Mouse (Mus musculus): ENCODE data around the gene Renbp. TPM values are rescaled to one million over a fixed set of nuclear protein-coding genes. Genes with fewer than 3 reads are reported as not detected.

The Renbp gene
- 16.3 and 19.0 TPM in 2 replicates for polyA plus RNA-seq (2014; fragmentation: Nextera tagmentation; extraction: Ambion mirVana)

GRCm38 (mm10) chrX:73930402-73931062 is at the start of gene Renbp:
Gene Renbp, minus strand, starts transcription at chrX:73930850.
- H3K27ac ChIP-seq (ENCODE audit: low read depth, low read length), result no peak within 1 kb of the TSS
- H3K4me2 ChIP-seq (ENCODE audit: low read depth), result peak within 1 kb of the TSS; percentile 16; the same call in 1 of the 2 replicates
- no peaks in the 10 kb centered on the region for H3K27me3 ChIP-seq (ENCODE audit: control insufficient read depth, insufficient read depth, low read length)
- no peaks in the 10 kb centered on the region for H3K4me1 ChIP-seq (ENCODE audit: control insufficient read depth, insufficient read depth, low read length)
- 41% methylated on average over 17 of the region's 17 CpGs for WGBS
- H3K4me3 ChIP-seq (ENCODE audit: low read depth, low read length), result 0 out of 2 replicates have a peak within 1 kb of the TSS, but pooled peaks have one; percentile 6
- ATAC-seq (ENCODE audit: insufficient read depth, low FRiP score, low TSS enrichment), result 0 out of 2 replicates have a peak, but pooled peaks have one; percentile 9
- DNase-seq (ENCODE audit: low spot score), result peak; percentile 67
- no peak within 1 kb of the TSS for H3K9ac ChIP-seq (ENCODE audit: low read length)
- H3K9me3 ChIP-seq (ENCODE audit: control insufficient read depth, low read length), result no peaks in the 10 kb centered on the region
- no peaks in the 10 kb centered on the region for H3K36me3 ChIP-seq (ENCODE audit: control insufficient read depth, insufficient read depth, low read length)

DNA sequence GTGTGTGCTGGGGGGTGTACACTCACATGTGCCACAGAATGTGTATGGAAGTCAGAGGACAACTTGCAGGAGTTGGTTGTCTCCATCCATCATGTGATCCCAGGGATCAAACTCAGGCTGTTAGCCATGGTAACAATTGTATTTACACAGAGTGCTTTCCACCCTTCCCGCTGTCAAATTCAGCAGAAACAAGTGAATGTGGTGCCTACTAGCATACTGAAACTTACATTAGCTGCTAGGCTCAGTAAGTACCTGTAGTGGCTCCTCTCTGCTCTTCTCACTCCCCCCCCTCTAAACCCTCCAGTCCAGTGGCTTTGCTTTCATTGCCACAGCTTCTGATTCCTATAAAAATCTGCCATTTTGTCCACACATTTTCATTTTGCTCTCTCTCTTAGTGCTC is 47.1 kb upstream of the Renbp start:
- 82% methylated on average over 1 of the region's 1 CpGs for WGBS
- H3K27ac ChIP-seq (ENCODE audit: low read depth, low read length), result no peak overlapping the region
- DNase-seq (ENCODE audit: low spot score) (no peak), ATAC-seq (ENCODE audit: insufficient read depth, low FRiP score, low TSS enrichment) (no peak)
- H3K4me2 ChIP-seq (ENCODE audit: low read depth), result no peak overlapping the region
- H3K27me3 ChIP-seq (ENCODE audit: control insufficient read depth, insufficient read depth, low read length), result no peaks in the 10 kb centered on the region
- H3K36me3 ChIP-seq (ENCODE audit: control insufficient read depth, insufficient read depth, low read length), result no peaks in the 10 kb centered on the region
- H3K4me3 ChIP-seq (ENCODE audit: low read depth, low read length), result no peak overlapping the region
- no peak overlapping the region for H3K9ac ChIP-seq (ENCODE audit: low read length)
- H3K9me3 ChIP-seq (ENCODE audit: control insufficient read depth, low read length), result no peaks in the 10 kb centered on the region
- no peaks in the 10 kb centered on the region for H3K4me1 ChIP-seq (ENCODE audit: control insufficient read depth, insufficient read depth, low read length)

GRCm38 (mm10) chrX:73976283-73976682 is 45.6 kb upstream of the Renbp start:
- Histone ChIP-seq H3K4me2 (ENCODE audit: low read depth) (no peak overlapping the region), H3K4me3 (ENCODE audit: low read depth, low read length) (no peak overlapping the region), H3K9me3 (ENCODE audit: control insufficient read depth, low read length) (no peaks in the 10 kb centered on the region), H3K4me1 (ENCODE audit: control insufficient read depth, insufficient read depth, low read length) (no peaks in the 10 kb centered on the region), H3K36me3 (ENCODE audit: control insufficient read depth, insufficient read depth, low read length) (no peaks in the 10 kb centered on the region), H3K27ac (ENCODE audit: low read depth, low read length) (no peak overlapping the region), H3K9ac (ENCODE audit: low read length) (no peak overlapping the region), H3K27me3 (ENCODE audit: control insufficient read depth, insufficient read depth, low read length) (no peaks in the 10 kb centered on the region)
- ATAC-seq (ENCODE audit: insufficient read depth, low FRiP score, low TSS enrichment) (no peak), DNase-seq (ENCODE audit: low spot score) (no peak)
- WGBS, result 93% methylated on average over 2 of the region's 2 CpGs

DNA sequence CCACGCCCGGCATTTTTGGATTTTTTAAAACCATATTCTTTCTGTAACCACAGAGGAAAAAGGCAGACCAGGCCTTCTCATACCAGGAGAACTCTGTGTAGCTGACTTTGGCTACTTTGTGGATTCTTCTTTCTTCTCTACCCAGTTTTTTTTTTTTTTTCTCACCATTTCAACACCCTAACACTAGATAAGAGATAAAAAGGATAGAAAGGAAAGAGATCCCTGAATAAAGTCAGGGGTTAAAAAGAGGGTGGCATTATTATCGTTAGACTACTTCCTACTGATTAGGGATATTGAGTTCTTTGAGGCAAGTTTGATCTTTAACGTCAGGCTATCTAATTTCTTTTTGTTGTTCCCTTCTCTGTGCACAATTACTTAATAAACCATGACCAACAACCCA is 42.1 kb upstream of the Renbp start:
- H3K4me1 ChIP-seq (ENCODE audit: control insufficient read depth, insufficient read depth, low read length), result no peaks in the 10 kb centered on the region
- 87% methylated on average over 4 of the region's 4 CpGs for WGBS

GRCm38 (mm10) chrX:73970781-73971180 is 40.1 kb upstream of the Renbp start:
- ATAC-seq (ENCODE audit: insufficient read depth, low FRiP score, low TSS enrichment), result no peak
- H3K4me3 ChIP-seq (ENCODE audit: low read depth, low read length), result no peak overlapping the region
- H3K36me3 ChIP-seq (ENCODE audit: control insufficient read depth, insufficient read depth, low read length), result no peaks in the 10 kb centered on the region
- no peak for DNase-seq (ENCODE audit: low spot score)
- H3K27me3 ChIP-seq (ENCODE audit: control insufficient read depth, insufficient read depth, low read length), result no peaks in the 10 kb centered on the region
- H3K4me1 ChIP-seq (ENCODE audit: control insufficient read depth, insufficient read depth, low read length), result no peaks in the 10 kb centered on the region
- no peak overlapping the region for H3K4me2 ChIP-seq (ENCODE audit: low read depth)
- no peak overlapping the region for H3K9ac ChIP-seq (ENCODE audit: low read length)
- H3K27ac ChIP-seq (ENCODE audit: low read depth, low read length), result no peak overlapping the region
- H3K9me3 ChIP-seq (ENCODE audit: control insufficient read depth, low read length), result no peaks in the 10 kb centered on the region

More for the DNA sequence above, 42.1 kb upstream of the Renbp start:
- Histone ChIP-seq H3K9ac (ENCODE audit: low read length) (no peak overlapping the region), H3K4me2 (ENCODE audit: low read depth) (no peak overlapping the region), H3K27ac (ENCODE audit: low read depth, low read length) (no peak overlapping the region), H3K27me3 (ENCODE audit: control insufficient read depth, insufficient read depth, low read length) (no peaks in the 10 kb centered on the region), H3K4me3 (ENCODE audit: low read depth, low read length) (no peak overlapping the region), H3K36me3 (ENCODE audit: control insufficient read depth, insufficient read depth, low read length) (no peaks in the 10 kb centered on the region), H3K9me3 (ENCODE audit: control insufficient read depth, low read length) (no peaks in the 10 kb centered on the region)
- DNase-seq (ENCODE audit: low spot score), result no peak
- ATAC-seq (ENCODE audit: insufficient read depth, low FRiP score, low TSS enrichment), result no peak

GRCm38 (mm10) chrX:73969729-73970128 is 39.1 kb upstream of the Renbp start:
- H3K4me2 ChIP-seq (ENCODE audit: low read depth), result no peak overlapping the region
- 95% methylated on average over 2 of the region's 2 CpGs for WGBS
- H3K27ac ChIP-seq (ENCODE audit: low read depth, low read length), result no peak overlapping the region
- ATAC-seq (ENCODE audit: insufficient read depth, low FRiP score, low TSS enrichment), result no peak
- no peaks in the 10 kb centered on the region for H3K27me3 ChIP-seq (ENCODE audit: control insufficient read depth, insufficient read depth, low read length)
- H3K36me3 ChIP-seq (ENCODE audit: control insufficient read depth, insufficient read depth, low read length), result no peaks in the 10 kb centered on the region
- H3K4me3 ChIP-seq (ENCODE audit: low read depth, low read length), result no peak overlapping the region
- H3K9ac ChIP-seq (ENCODE audit: low read length), result no peak overlapping the region
- no peak for DNase-seq (ENCODE audit: low spot score)
- H3K9me3 ChIP-seq (ENCODE audit: control insufficient read depth, low read length), result no peaks in the 10 kb centered on the region
- no peaks in the 10 kb centered on the region for H3K4me1 ChIP-seq (ENCODE audit: control insufficient read depth, insufficient read depth, low read length)

DNA sequence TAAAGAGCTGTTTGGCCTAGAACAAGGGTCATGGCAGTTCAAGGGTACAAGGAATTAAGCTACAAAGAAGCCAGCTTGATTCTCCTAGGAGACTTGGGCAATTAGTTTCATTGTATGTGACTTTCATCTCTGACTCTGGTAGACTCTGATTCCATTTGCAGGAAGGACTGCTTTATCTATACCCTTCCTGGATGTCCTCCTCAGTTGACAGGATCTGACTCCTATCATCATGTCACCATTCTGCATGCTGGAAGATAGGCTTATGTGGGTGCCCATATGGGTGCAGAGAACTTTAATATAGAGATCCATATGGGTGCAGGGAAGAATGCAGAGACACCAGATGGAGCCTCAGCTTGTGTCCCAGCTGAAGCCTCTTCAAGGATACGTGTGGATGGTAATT is 38.5 kb upstream of the Renbp start:
- Histone ChIP-seq H3K27ac (ENCODE audit: low read depth, low read length) (no peak overlapping the region), H3K4me1 (ENCODE audit: control insufficient read depth, insufficient read depth, low read length) (peaks cover 4% of the 10 kb centered on the region), H3K4me2 (ENCODE audit: low read depth) (no peak overlapping the region), H3K9me3 (ENCODE audit: control insufficient read depth, low read length) (no peaks in the 10 kb centered on the region), H3K36me3 (ENCODE audit: control insufficient read depth, insufficient read depth, low read length) (no peaks in the 10 kb centered on the region), H3K4me3 (ENCODE audit: low read depth, low read length) (no peak overlapping the region), H3K27me3 (ENCODE audit: control insufficient read depth, insufficient read depth, low read length) (no peaks in the 10 kb centered on the region), H3K9ac (ENCODE audit: low read length) (no peak overlapping the region)
- 82% methylated on average over 1 of the region's 1 CpGs for WGBS
- DNase-seq (ENCODE audit: low spot score), result no peak
- no peak for ATAC-seq (ENCODE audit: insufficient read depth, low FRiP score, low TSS enrichment)

DNA sequence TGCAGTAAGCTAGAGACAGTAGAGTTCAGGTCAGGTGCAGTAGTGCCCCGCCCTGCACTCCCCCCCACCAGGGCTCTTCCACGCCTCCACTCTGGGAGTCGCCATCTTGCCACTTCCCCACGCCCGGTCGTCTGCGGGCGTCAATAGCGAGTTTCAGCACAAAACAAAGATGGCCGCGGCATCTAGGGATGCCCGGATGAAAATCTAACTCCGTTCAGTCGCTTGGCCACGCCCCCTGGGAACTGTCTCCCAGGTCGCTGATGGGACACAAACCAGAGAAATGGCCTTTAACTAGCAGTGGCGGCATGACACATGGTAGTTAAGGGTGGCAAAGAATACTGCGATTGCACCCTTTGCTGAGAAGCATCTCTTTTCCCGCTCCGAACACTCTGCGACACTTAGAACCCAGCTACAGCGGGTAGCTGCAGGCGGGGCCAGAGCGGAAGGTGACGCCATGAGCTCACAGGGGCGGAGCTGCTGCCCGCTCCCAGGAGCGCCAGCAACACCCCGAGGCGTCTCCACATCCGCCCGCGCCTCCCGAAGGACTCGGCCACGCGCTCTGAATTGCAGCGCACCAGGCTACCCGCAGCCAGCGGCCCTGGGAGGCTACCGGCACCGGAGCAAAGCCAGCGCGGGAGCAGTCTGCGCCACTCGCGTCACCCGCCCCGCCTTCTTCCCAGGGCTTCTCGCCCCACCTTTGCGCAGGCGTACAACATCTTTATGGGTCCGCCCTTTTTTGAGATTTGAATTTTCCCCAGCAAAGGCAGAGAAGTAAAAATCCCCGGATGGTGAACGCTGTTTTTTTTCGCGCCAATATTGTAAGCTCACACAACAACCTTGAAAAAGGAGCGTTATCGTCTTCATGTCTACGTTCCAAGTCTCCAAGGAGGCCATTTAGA is 36.8 kb upstream of the Renbp start:
- ATAC-seq (ENCODE audit: insufficient read depth, low FRiP score, low TSS enrichment) (peak; percentile 81), DNase-seq (ENCODE audit: low spot score) (peak; percentile 90)
- H3K9me3 ChIP-seq (ENCODE audit: control insufficient read depth, low read length), result no peaks in the 10 kb centered on the region
- H3K9ac ChIP-seq (ENCODE audit: low read length), result peak overlapping the region; percentile 73
- peaks cover 8% of the 10 kb centered on the region for H3K4me1 ChIP-seq (ENCODE audit: control insufficient read depth, insufficient read depth, low read length)
- WGBS, result 11% methylated on average over 51 of the region's 60 CpGs
- peak overlapping the region; percentile 41 for H3K4me2 ChIP-seq (ENCODE audit: low read depth)
- peak overlapping the region; percentile 73 for H3K4me3 ChIP-seq (ENCODE audit: low read depth, low read length)
- H3K27me3 ChIP-seq (ENCODE audit: control insufficient read depth, insufficient read depth, low read length), result no peaks in the 10 kb centered on the region
- peak overlapping the region; percentile 96 for H3K27ac ChIP-seq (ENCODE audit: low read depth, low read length)
- no peaks in the 10 kb centered on the region for H3K36me3 ChIP-seq (ENCODE audit: control insufficient read depth, insufficient read depth, low read length)

Data from neural tube, embryonic 11.5 days (tissue).